Mouse (Mus musculus): ENCODE results near the gene Srp68. TPM values are rescaled to one million over a fixed set of nuclear protein-coding genes. Genes with fewer than 3 reads are reported as not detected.

The Srp68 gene
- polyA plus RNA-seq, 1 experiment: 81.9 TPM

DNA sequence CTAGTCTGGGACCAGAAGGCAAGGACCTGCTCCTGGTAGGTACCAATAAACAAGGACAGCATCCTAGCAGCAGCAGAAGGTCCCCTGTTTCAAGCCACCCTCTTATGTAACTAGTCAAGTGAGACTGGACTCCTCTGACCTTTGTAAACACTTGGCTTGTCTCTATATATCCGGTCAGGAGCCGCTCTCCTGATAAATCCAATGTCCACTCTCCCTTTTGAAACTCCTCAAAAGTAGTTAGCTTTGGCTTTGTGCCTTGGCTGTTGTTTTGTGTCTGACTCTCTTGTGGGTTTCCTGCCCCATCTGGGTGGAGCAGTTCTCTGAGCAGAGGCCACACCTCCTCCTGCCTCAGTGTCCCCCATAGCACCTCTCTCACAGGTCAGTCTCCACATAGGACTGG, 55.8 kb downstream of the Srp68 start:
- H3K4me3 ChIP-seq (ENCODE audit: insufficient read depth, poor library complexity, severe bottlenecking): no peak overlapping the region
- H3K79me3 ChIP-seq (ENCODE audit: low read depth): no peaks in the 10 kb centered on the region
- H3ac ChIP-seq (ENCODE audit: control insufficient read depth, insufficient read length, low read depth): no peak overlapping the region
- TF ChIP-seq CTCF (IDR thresholded peaks at IDR 0.05; ENCODE audit: control insufficient read depth, insufficient read depth, insufficient read length) (no peak), CEBPB (IDR thresholded peaks at IDR 0.05; ENCODE audit: low read depth) (no peak), FOSL1 (IDR thresholded peaks at IDR 0.05; ENCODE audit: insufficient read depth, low read length, poor library complexity, severe bottlenecking) (no peak), MAX (IDR thresholded peaks at IDR 0.05) (no peak), MYOG (IDR thresholded peaks at IDR 0.05; ENCODE audit: control insufficient read depth, extremely low read depth, insufficient read length) (no peak), MYOD1 (IDR thresholded peaks at IDR 0.05; ENCODE audit: control insufficient read depth, insufficient read length, low read depth) (no peak), USF1 (IDR thresholded peaks at IDR 0.05; ENCODE audit: low read depth) (no peak)
- no peaks in the 10 kb centered on the region for H3K27me3 ChIP-seq (ENCODE audit: control insufficient read depth, insufficient read depth, insufficient read length)
- H3K79me2 ChIP-seq (ENCODE audit: control insufficient read depth, insufficient read depth): no peaks in the 10 kb centered on the region
- H3K36me3 ChIP-seq (ENCODE audit: control insufficient read depth, insufficient read depth): no peaks in the 10 kb centered on the region

DNA sequence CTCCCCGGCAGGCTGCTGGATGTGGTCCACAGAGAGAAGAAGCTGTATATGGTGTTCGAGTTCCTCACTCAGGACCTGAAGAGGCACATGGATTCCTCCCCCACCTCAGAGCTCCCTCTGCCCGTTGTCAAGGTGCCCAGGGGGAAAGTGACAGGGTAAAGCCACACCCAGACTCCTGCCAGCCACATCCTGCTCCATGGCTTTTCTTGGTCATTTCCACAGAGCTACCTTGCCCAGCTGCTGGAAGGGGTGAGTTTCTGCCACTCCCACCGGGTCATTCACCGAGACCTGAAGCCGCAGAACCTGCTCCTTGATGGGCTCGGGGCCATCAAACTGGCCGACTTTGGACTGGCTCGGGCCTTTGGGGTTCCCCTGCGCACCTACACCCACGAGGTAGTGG, 57.5 kb downstream of the Srp68 start:
- Histone ChIP-seq H3K27me3 (ENCODE audit: control insufficient read depth, insufficient read depth, insufficient read length) (no peaks in the 10 kb centered on the region), H3K79me2 (ENCODE audit: control insufficient read depth, insufficient read depth) (no peaks in the 10 kb centered on the region), H3K79me3 (ENCODE audit: low read depth) (no peaks in the 10 kb centered on the region), H3ac (ENCODE audit: control insufficient read depth, insufficient read length, low read depth) (no peak overlapping the region), H3K36me3 (ENCODE audit: control insufficient read depth, insufficient read depth) (no peaks in the 10 kb centered on the region), H3K4me3 (ENCODE audit: insufficient read depth, poor library complexity, severe bottlenecking) (no peak overlapping the region)
- TF ChIP-seq USF1 (IDR thresholded peaks at IDR 0.05; ENCODE audit: low read depth): no peak
- no peak for TF ChIP-seq CTCF (IDR thresholded peaks at IDR 0.05; ENCODE audit: control insufficient read depth, insufficient read depth, insufficient read length)
- TF ChIP-seq MAX (IDR thresholded peaks at IDR 0.05): no peak
- no peak for TF ChIP-seq CEBPB (IDR thresholded peaks at IDR 0.05; ENCODE audit: low read depth)
- no peak for TF ChIP-seq FOSL1 (IDR thresholded peaks at IDR 0.05; ENCODE audit: insufficient read depth, low read length, poor library complexity, severe bottlenecking)
- TF ChIP-seq MYOD1 (IDR thresholded peaks at IDR 0.05; ENCODE audit: control insufficient read depth, insufficient read length, low read depth): no peak
- no peak for TF ChIP-seq MYOG (IDR thresholded peaks at IDR 0.05; ENCODE audit: control insufficient read depth, extremely low read depth, insufficient read length)

DNA sequence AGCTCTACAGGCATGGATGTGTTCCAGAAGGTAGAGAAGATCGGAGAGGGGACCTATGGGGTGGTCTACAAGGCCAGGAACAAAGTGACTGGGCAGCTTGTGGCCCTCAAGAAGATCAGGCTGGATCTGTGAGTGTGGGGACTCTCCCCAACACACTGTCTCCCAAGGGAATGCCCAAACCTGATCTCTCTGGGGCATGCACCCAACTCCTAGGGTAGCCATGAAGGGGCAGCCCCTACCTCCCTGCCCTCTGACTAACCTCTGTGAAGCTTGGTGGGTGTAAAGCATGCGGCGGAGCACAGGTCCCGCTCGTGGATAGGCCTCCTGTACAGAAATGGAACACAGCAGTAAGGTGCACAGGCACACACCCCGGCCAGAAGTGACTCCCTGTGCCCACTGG, 58.0 kb downstream of the Srp68 start:
- no peak overlapping the region for H3K4me3 ChIP-seq (ENCODE audit: insufficient read depth, poor library complexity, severe bottlenecking)
- no peak for TF ChIP-seq CEBPB (IDR thresholded peaks at IDR 0.05; ENCODE audit: low read depth)
- no peak for TF ChIP-seq MYOD1 (IDR thresholded peaks at IDR 0.05; ENCODE audit: control insufficient read depth, insufficient read length, low read depth)
- no peak for TF ChIP-seq MAX (IDR thresholded peaks at IDR 0.05)
- TF ChIP-seq USF1 (IDR thresholded peaks at IDR 0.05; ENCODE audit: low read depth): no peak
- no peak for TF ChIP-seq FOSL1 (IDR thresholded peaks at IDR 0.05; ENCODE audit: insufficient read depth, low read length, poor library complexity, severe bottlenecking)
- TF ChIP-seq CTCF (IDR thresholded peaks at IDR 0.05; ENCODE audit: control insufficient read depth, insufficient read depth, insufficient read length): no peak
- no peak for TF ChIP-seq MYOG (IDR thresholded peaks at IDR 0.05; ENCODE audit: control insufficient read depth, extremely low read depth, insufficient read length)
- H3K27me3 ChIP-seq (ENCODE audit: control insufficient read depth, insufficient read depth, insufficient read length): no peaks in the 10 kb centered on the region

DNA sequence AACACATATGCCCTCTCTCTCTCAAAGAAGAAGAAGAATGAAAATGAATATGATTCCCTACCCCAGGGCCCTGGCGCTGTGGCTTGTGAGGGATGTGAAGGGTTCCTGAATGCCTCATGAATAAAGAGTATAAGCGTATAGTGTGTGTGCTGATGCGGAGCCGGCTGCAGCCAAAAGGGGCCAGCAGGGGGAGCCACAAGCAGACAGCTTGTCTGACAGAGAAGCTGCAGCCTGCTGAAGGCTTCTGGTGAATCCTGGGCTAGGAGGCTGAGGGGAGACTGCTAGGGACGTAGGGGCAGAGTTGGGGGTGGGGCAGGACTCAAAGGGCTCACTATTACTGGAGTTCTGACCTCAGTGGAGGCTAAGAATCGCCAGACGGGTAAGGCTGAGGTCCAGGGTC, 58.8 kb downstream of the Srp68 start:
- no peaks in the 10 kb centered on the region for H3K27me3 ChIP-seq (ENCODE audit: control insufficient read depth, insufficient read depth, insufficient read length)
- no peak overlapping the region for H3ac ChIP-seq (ENCODE audit: control insufficient read depth, insufficient read length, low read depth)
- no peaks in the 10 kb centered on the region for H3K79me3 ChIP-seq (ENCODE audit: low read depth)
- no peak overlapping the region for H3K4me3 ChIP-seq (ENCODE audit: insufficient read depth, poor library complexity, severe bottlenecking)
- TF ChIP-seq CTCF (IDR thresholded peaks at IDR 0.05; ENCODE audit: control insufficient read depth, insufficient read depth, insufficient read length) (peak; percentile 25), MAX (IDR thresholded peaks at IDR 0.05) (no peak)
- no peaks in the 10 kb centered on the region for H3K36me3 ChIP-seq (ENCODE audit: control insufficient read depth, insufficient read depth)
- H3K79me2 ChIP-seq (ENCODE audit: control insufficient read depth, insufficient read depth): no peaks in the 10 kb centered on the region

More for the DNA sequence above, 58.0 kb downstream of the Srp68 start:
- H3ac ChIP-seq (ENCODE audit: control insufficient read depth, insufficient read length, low read depth): no peak overlapping the region
- H3K79me2 ChIP-seq (ENCODE audit: control insufficient read depth, insufficient read depth): no peaks in the 10 kb centered on the region
- no peaks in the 10 kb centered on the region for H3K79me3 ChIP-seq (ENCODE audit: low read depth)
- no peaks in the 10 kb centered on the region for H3K36me3 ChIP-seq (ENCODE audit: control insufficient read depth, insufficient read depth)

DNA sequence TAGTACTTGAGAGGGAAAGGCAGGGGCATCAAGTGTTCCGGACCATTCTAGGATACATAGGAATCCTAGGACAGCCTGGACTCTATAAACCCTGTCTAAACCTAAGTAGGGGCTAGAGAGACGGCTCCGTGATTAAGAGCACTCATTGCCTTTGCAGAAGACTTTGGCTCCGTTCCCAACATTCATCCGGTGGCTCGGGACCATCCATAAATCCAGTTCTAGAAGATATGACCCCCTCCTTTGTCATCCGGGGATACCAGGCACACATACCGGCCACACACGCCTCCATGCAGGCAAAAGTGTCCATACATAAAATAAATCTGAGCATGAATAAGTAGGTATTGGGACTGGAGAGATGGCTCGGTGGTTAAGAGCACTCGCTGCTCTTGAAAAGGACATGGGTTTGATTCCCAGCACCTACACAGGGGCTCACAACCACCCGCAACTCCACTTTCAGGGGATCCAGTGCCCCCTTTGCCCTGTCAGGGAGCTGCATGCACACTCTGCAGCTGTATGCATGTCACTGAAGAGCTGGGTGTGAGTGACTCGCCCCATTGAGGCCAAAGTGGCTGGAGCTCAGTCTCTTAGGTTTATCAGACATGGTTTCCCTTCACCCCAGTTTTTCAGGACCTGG, 60.0 kb downstream of the Srp68 start:
- Histone ChIP-seq H3K79me3 (ENCODE audit: low read depth) (no peaks in the 10 kb centered on the region), H3K36me3 (ENCODE audit: control insufficient read depth, insufficient read depth) (no peaks in the 10 kb centered on the region), H3K27me3 (ENCODE audit: control insufficient read depth, insufficient read depth, insufficient read length) (no peaks in the 10 kb centered on the region), H3ac (ENCODE audit: control insufficient read depth, insufficient read length, low read depth) (no peak overlapping the region), H3K79me2 (ENCODE audit: control insufficient read depth, insufficient read depth) (no peaks in the 10 kb centered on the region), H3K4me3 (ENCODE audit: insufficient read depth, poor library complexity, severe bottlenecking) (no peak overlapping the region)
- no peak for TF ChIP-seq USF1 (IDR thresholded peaks at IDR 0.05; ENCODE audit: low read depth)
- no peak for TF ChIP-seq MYOD1 (IDR thresholded peaks at IDR 0.05; ENCODE audit: control insufficient read depth, insufficient read length, low read depth)
- TF ChIP-seq MAX (IDR thresholded peaks at IDR 0.05): no peak
- TF ChIP-seq MYOG (IDR thresholded peaks at IDR 0.05; ENCODE audit: control insufficient read depth, extremely low read depth, insufficient read length): no peak
- TF ChIP-seq CEBPB (IDR thresholded peaks at IDR 0.05; ENCODE audit: low read depth): no peak
- TF ChIP-seq CTCF (IDR thresholded peaks at IDR 0.05; ENCODE audit: control insufficient read depth, insufficient read depth, insufficient read length): no peak
- no peak for TF ChIP-seq FOSL1 (IDR thresholded peaks at IDR 0.05; ENCODE audit: insufficient read depth, low read length, poor library complexity, severe bottlenecking)

DNA sequence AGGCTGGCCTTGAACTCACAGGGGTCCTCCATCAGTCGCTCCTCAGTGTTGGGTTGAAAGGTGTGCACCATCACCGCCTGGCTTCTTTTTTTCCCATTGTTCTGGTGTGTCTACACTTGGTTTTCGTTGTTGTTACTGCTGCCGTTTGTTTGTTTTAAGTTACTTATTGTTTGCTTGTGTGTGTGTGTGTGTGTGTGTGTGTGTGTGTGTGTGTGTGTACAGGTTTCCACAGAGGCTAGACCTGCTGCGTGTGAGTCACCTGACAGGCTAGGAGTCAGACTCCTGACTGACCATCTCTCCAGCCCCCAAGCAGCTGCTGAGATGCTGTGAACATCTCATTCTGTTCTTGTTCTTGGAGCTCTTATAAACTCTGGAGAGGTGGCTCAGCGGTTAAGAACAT, 61.2 kb downstream of the Srp68 start:
- H3K36me3 ChIP-seq (ENCODE audit: control insufficient read depth, insufficient read depth): no peaks in the 10 kb centered on the region
- TF ChIP-seq FOSL1 (IDR thresholded peaks at IDR 0.05; ENCODE audit: insufficient read depth, low read length, poor library complexity, severe bottlenecking) (no peak), MYOG (IDR thresholded peaks at IDR 0.05; ENCODE audit: control insufficient read depth, extremely low read depth, insufficient read length) (no peak), MYOD1 (IDR thresholded peaks at IDR 0.05; ENCODE audit: control insufficient read depth, insufficient read length, low read depth) (no peak), CTCF (IDR thresholded peaks at IDR 0.05; ENCODE audit: control insufficient read depth, insufficient read depth, insufficient read length) (no peak), MAX (IDR thresholded peaks at IDR 0.05) (no peak), USF1 (IDR thresholded peaks at IDR 0.05; ENCODE audit: low read depth) (no peak), CEBPB (IDR thresholded peaks at IDR 0.05; ENCODE audit: low read depth) (no peak)
- no peaks in the 10 kb centered on the region for H3K79me3 ChIP-seq (ENCODE audit: low read depth)
- H3K4me3 ChIP-seq (ENCODE audit: insufficient read depth, poor library complexity, severe bottlenecking): no peak overlapping the region
- no peaks in the 10 kb centered on the region for H3K79me2 ChIP-seq (ENCODE audit: control insufficient read depth, insufficient read depth)
- no peaks in the 10 kb centered on the region for H3K27me3 ChIP-seq (ENCODE audit: control insufficient read depth, insufficient read depth, insufficient read length)
- no peak overlapping the region for H3ac ChIP-seq (ENCODE audit: control insufficient read depth, insufficient read length, low read depth)

Measured in C2C12 (cell line).